Mouse (Mus musculus): Measurements from ENCODE around the gene Ppm1a.

- TF ChIP-seq CTCF (IDR thresholded peaks at IDR 0.05; ENCODE audit: low read depth, low read length) (no peak), POLR2AphosphoS5 (IDR thresholded peaks at IDR 0.05; ENCODE audit: insufficient replicate concordance, low read depth, low read length) (no peak), GATA1 (IDR thresholded peaks at IDR 0.05; ENCODE audit: borderline replicate concordance, low read length) (no peak), GATA2 (IDR thresholded peaks at IDR 0.05; ENCODE audit: borderline replicate concordance, low read depth, low read length) (no peak)
These were observed 36.7 kb downstream of the Ppm1a start for GRCm38 (mm10) chr12:72793983-72794382.

Measured in G1E (cell line).